Mouse (Mus musculus) fat pad, adult 2 months (tissue): ENCODE results near the gene Lztfl1.
A peak's percentile ranks its signal among the peaks of the same experiment; 100 is the strongest.
"Not testable (repeated sequence)": the region's sequence is repeated elsewhere in the genome, so short reads cannot be mapped to it uniquely, and the experiment has no call there.

ENCODE experiments used
- DNase-seq: peaks from one replicate; pipeline ENCODE4 v3.0.0-alpha.2; 2011; ENCODE audit warnings: low read depth, low spot score; ENCODE audit errors: extremely low read depth

Gene Lztfl1

GRCm38 (mm10) chr9:123717186-123718008 is at the start of gene Lztfl1:
Gene Lztfl1 (minus strand): TSS chr9:123717697.
- DNase-seq: peak; percentile 94

- DNase-seq: no peak
Measured at GRCm38 (mm10) chr9:123766996-123767395, 49.5 kb upstream of the Lztfl1 start.

- DNase-seq: no peak
Measured at GRCm38 (mm10) chr9:123763771-123764170, 46.3 kb upstream of the Lztfl1 start.

- no peak for DNase-seq
Measured at GRCm38 (mm10) chr9:123762886-123763285, 45.4 kb upstream of the Lztfl1 start.

GRCm38 (mm10) chr9:123760806-123761205 is 43.3 kb upstream of the Lztfl1 start:
- DNase-seq: no peak

- DNase-seq: no peak
Measured at GRCm38 (mm10) chr9:123758645-123759044, 41.1 kb upstream of the Lztfl1 start.

- DNase-seq: no peak
Measured at GRCm38 (mm10) chr9:123758156-123758555, 40.7 kb upstream of the Lztfl1 start.

- no peak for DNase-seq
Measured at GRCm38 (mm10) chr9:123757326-123757725, 39.8 kb upstream of the Lztfl1 start.

- DNase-seq: no peak
Measured at GRCm38 (mm10) chr9:123756752-123757151, 39.3 kb upstream of the Lztfl1 start.

- no peak for DNase-seq
Measured at GRCm38 (mm10) chr9:123754333-123754732, 36.8 kb upstream of the Lztfl1 start.

- not testable (repeated sequence) for DNase-seq
Measured at GRCm38 (mm10) chr9:123749687-123750086, 32.2 kb upstream of the Lztfl1 start.

- no peak for DNase-seq
Measured at GRCm38 (mm10) chr9:123740799-123741198, 23.3 kb upstream of the Lztfl1 start.

GRCm38 (mm10) chr9:123734133-123734532 is 16.6 kb upstream of the Lztfl1 start:
- no peak for DNase-seq

- no peak for DNase-seq
Measured at GRCm38 (mm10) chr9:123731271-123731670, 13.8 kb upstream of the Lztfl1 start.

- no peak for DNase-seq
Measured at GRCm38 (mm10) chr9:123722737-123723493, 5.4 kb upstream of the Lztfl1 start.

GRCm38 (mm10) chr9:123716301-123716700 is 1.2 kb downstream of the Lztfl1 start:
- DNase-seq: no peak

- no peak for DNase-seq
Measured at GRCm38 (mm10) chr9:123713111-123713510, 4.4 kb downstream of the Lztfl1 start.

- DNase-seq: no peak
Measured at GRCm38 (mm10) chr9:123709226-123709625, 8.3 kb downstream of the Lztfl1 start.

- no peak for DNase-seq
Measured at GRCm38 (mm10) chr9:123701822-123702221, 15.7 kb downstream of the Lztfl1 start.

- no peak for DNase-seq
Measured at GRCm38 (mm10) chr9:123695634-123696302, 21.7 kb downstream of the Lztfl1 start.

GRCm38 (mm10) chr9:123688227-123688626 is 29.3 kb downstream of the Lztfl1 start:
- no peak for DNase-seq

- DNase-seq: no peak
Measured at GRCm38 (mm10) chr9:123686206-123686605, 31.3 kb downstream of the Lztfl1 start.
